Mouse (Mus musculus) hindbrain, embryonic 10.5 days (tissue): ENCODE measurements around the gene Setd7. TPM values are rescaled to one million over a fixed set of nuclear protein-coding genes. Genes with fewer than 3 reads are reported as not detected.

Source experiments
- DNase-seq: peaks from one replicate; pipeline ENCODE4 v3.0.0-alpha.2; 2017; ENCODE audit warnings: low spot score
- H3K27ac ChIP-seq: fragments of 300-500 bp; sonication (generic); 2 replicates; pipeline ENCODE4 v1.5.1; 2016; ENCODE audit warnings: mild to moderate bottlenecking, moderate library complexity
- H3K27me3 ChIP-seq: fragments of 300-500 bp; sonication (generic); 2 replicates; pipeline ENCODE4 v1.6.1; 2016; ENCODE audit warnings: mild to moderate bottlenecking; ENCODE audit not compliant: poor library complexity, insufficient read depth, severe bottlenecking
- H3K36me3 ChIP-seq: fragments of 300-500 bp; sonication (generic); 2 replicates; pipeline ENCODE4 v1.6.1; 2016; ENCODE audit warnings: mild to moderate bottlenecking, moderate library complexity
- H3K4me1 ChIP-seq: fragments of 300-500 bp; sonication (generic); replicated peaks from 2 replicates; pipeline ENCODE4 v1.6.1; 2016; ENCODE audit warnings: mild to moderate bottlenecking
- H3K4me3 ChIP-seq: fragments of 300-500 bp; sonication (generic); 2 replicates; pipeline ENCODE4 v1.5.1; 2016; ENCODE audit warnings: mild to moderate bottlenecking, moderate library complexity
- H3K9me3 ChIP-seq: fragments of 300-500 bp; sonication (generic); 2 replicates; pipeline ENCODE4 v1.6.1; 2016; ENCODE audit warnings: mild to moderate bottlenecking, moderate library complexity
- WGBS: fragments of 180-500 bp; shearing (Covaris S2); methylation state at CpG from one replicate; pipeline ENCODE4 v1.1.7; 2016; 5-methylcytosine and 5-hydroxymethylcytosine counted together
- polyA plus RNA-seq: library from polyadenylated mRNA; unstranded; fragments of >200 nt; fragmentation: Nextera tagmentation; extraction: Ambion mirVana; gene quantifications from 2 replicates; pipeline ENCODE4 v1.2.1, GENCODE M21; 2016

Gene Setd7
- polyA plus RNA-seq, 1 experiment from 2014 or later, result 3.0 TPM

DNA sequence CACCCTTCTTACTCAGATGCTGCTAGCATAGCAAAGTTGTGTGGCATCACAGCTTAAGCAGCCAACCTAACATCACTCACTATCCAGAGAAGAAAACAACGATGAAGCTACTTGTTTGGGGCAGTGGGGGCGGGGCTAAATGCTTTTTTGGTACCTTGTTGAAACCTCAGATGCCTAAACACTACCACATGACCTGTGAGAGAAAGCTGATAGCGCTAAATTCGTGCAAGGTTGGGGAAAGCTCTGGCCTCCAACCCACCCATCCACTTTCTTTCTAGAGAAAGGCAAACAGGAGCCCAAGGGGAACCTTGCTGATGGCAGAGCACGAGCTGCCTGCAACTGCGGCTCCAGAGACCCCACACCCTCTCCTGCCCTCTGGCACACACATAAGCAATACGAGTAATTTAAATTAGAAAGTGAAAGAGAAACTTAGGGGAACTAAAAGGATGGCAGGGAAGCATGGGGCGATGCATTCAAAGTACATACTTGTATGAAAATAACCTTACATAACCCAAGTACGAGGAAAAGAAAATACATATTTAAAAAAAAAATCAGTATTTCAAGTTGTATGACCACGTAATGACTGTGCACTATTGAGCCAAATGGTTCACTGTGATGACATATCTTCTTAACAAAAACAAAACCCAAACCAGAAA, 7.7 kb downstream of the Setd7 start:
- H3K36me3 ChIP-seq, result peaks cover 23% of the 10 kb centered on the region
- H3K4me3 ChIP-seq, result no peak overlapping the region
- H3K9me3 ChIP-seq, result no peaks in the 10 kb centered on the region
- no peak overlapping the region; the same call in 1 of the 2 replicates for H3K27ac ChIP-seq
- WGBS, result 57% methylated on average over 10 of the region's 10 CpGs
- peaks cover 38% of the 10 kb centered on the region for H3K4me1 ChIP-seq
- no peak for DNase-seq
- no peaks in the 10 kb centered on the region for H3K27me3 ChIP-seq

DNA sequence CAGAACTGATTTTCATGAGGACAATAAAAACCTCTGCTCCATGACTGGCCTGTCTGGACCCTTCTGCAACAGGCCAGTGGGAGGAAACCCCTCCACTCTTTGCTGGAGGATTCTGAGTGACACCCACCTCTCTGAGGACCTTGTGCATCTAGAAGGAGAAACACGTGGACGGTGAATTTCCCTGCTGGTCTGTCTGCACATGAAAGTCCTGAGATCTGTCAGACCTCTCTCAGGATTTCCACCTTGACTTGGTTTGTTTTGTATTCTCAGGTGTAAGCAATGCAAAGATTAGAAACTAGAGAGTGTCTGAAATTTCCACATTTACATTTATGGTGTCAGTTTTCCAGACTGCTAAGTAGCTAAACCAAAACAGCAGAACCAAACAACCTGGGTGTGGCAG, 8.5 kb downstream of the Setd7 start:
- Histone ChIP-seq H3K4me1 (peaks cover 37% of the 10 kb centered on the region), H3K4me3 (no peak overlapping the region), H3K27me3 (no peaks in the 10 kb centered on the region), H3K27ac (no peak overlapping the region), H3K9me3 (no peaks in the 10 kb centered on the region), H3K36me3 (peaks cover 30% of the 10 kb centered on the region)
- DNase-seq, result no peak
- WGBS, result 74% methylated on average over 2 of the region's 2 CpGs

DNA sequence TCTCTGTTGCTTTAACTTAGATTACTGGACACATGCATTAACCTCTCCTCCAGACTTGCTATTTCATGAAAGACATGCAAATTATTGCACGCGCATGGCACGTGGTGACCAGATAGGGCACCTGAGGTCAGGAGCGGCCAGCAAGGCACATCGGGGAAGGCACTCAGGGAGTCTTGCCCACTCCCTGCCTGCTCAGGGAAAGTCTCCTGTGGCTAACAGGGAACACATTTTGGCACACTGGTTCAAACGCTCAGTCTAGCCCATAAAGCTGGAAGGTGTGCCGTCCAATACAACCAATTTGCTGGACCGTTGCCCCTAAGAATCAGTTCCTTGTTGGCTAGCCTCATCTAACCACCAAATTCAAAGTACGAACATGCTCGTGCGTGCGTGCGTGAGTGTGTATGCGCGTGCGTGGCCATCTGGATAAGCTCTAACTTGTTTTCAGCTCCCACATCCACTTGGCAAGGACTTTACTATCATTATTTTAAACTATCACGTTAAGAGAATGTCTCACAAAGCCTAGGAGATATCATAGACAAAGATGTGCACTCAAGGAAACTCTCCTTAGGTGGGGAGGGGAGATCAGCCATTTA, 11.6 kb downstream of the Setd7 start:
- Histone ChIP-seq H3K4me3 (no peak overlapping the region), H3K4me1 (peaks cover 17% of the 10 kb centered on the region), H3K9me3 (no peaks in the 10 kb centered on the region), H3K27ac (no peak overlapping the region), H3K36me3 (peaks cover 45% of the 10 kb centered on the region), H3K27me3 (no peaks in the 10 kb centered on the region)
- 92% methylated on average over 17 of the region's 17 CpGs for WGBS
- no peak for DNase-seq

DNA sequence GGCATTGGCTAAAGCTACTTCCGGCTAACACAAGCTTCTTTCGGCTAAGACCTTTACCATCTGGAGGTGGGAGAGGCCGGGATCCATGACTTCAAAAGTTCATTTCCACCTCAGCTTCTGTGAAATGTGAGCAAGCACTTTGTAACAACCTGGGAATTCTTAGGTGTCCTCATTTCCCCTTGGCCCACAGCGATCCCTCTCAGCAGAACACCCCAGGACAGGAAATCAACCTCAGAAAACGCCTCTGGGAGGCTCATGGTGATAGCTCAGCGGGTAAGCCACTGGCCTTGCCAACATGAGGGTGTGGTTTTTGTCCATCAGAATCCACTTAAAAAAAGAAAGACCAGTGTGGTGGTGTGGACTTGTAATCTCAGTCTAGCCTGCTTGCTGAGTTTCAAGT, 13.1 kb downstream of the Setd7 start:
- Histone ChIP-seq H3K27me3 (no peaks in the 10 kb centered on the region), H3K4me3 (no peak overlapping the region), H3K36me3 (peaks cover 53% of the 10 kb centered on the region), H3K4me1 (peaks cover 2% of the 10 kb centered on the region), H3K27ac (no peak overlapping the region), H3K9me3 (no peaks in the 10 kb centered on the region)
- WGBS, result 87% methylated on average over 6 of the region's 6 CpGs
- DNase-seq, result no peak

DNA sequence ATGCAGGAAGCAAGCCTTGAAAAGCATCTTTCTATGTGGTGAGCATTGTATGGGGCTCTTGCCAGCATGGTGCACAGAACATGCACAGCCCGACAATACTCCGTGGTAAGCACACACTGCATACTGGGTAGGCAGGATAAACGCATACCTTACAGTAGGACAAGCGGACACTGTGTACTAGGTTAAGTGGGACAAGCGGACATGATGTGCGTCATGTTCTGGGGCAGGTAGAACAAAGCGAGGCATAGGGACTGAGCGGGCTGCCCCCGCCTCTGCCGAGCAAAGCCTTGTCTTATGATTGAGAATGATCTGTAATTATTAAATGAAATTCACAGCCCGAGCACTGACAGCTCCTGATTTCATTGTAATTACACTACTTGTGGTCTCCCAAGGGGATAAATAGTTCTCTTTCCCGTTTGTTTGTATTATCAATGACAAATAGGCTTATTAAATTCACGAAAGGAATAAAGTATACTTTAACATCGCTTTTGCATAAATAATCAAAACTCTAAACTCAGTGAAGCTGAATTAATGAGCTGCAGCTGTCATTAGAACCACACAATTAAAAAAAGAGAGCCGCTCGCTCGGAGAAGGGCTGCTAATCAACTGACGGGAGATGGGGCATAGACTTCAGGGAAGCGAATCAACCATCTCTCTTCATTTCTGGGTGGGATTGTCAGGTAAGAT, 16.1 kb downstream of the Setd7 start:
- no peaks in the 10 kb centered on the region for H3K9me3 ChIP-seq
- peaks cover 72% of the 10 kb centered on the region for H3K36me3 ChIP-seq
- H3K4me3 ChIP-seq, result no peak overlapping the region
- no peak overlapping the region for H3K27ac ChIP-seq
- WGBS, result 89% methylated on average over 19 of the region's 19 CpGs
- DNase-seq, result no peak
- no peaks in the 10 kb centered on the region for H3K27me3 ChIP-seq
- H3K4me1 ChIP-seq, result no peaks in the 10 kb centered on the region

DNA sequence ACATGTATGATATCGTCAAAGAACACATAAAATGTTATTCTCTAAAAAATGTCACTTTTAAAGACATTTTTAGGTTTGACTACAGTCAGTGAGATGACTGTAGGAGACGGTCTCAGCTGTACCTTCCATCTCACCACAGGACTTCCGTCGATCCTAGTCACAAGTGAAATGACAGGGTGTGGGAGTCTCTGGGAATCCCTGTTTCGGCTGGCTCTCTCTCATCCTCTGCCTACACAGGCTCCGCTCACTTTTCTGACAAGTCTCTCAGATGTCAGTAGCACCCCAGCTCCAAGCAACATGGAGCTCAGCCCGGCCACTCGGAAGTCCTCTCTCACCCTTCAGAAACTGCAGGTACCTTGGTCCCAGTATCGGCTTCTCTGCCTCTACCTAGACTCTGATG, 20.0 kb downstream of the Setd7 start:
- DNase-seq, result no peak
- H3K4me3 ChIP-seq, result no peak overlapping the region
- no peaks in the 10 kb centered on the region for H3K9me3 ChIP-seq
- 93% methylated on average over 9 of the region's 9 CpGs for WGBS
- no peaks in the 10 kb centered on the region for H3K4me1 ChIP-seq
- H3K27ac ChIP-seq, result no peak overlapping the region
- peaks cover 78% of the 10 kb centered on the region for H3K36me3 ChIP-seq
- no peaks in the 10 kb centered on the region for H3K27me3 ChIP-seq

DNA sequence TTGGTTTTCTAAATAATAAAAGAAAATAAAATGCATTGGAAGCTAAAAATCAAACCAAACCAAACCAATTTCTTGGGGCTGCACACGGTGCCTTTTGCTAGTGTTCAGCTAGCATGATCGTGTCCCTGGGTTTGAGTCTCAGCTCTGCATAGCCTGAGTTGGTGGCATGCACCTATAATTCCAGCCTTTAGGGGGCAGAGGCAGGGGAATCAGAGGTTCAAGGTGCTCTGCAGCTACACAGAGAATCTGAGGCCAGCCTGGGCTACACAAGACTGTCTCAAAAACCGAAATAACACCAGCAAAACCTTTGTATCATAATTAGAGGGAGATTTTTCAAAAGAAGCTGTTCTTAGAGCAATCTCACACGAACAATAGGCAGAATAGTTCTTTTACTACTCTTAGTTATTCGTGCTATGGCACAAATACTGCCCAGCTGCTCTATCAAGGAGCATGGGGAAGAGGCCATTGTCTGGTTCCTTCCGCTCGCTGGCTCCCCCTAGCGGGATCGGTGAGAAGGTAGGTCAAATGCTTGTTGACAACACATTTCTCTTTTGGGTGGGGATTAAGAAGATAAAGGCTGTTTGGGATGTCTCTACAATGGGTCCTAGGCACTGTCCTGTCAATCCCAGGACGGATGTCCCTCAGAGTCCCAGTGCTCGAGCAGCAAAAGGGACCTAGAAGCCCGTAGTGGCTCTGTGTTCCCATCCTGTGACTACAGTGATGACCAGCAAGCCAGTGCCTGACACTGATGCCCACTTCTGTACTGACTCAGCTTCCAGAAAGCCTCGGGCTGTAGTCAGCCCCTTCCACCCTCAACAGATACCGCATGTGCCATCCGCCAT, 20.9 kb downstream of the Setd7 start:
- H3K4me3 ChIP-seq, result no peak overlapping the region
- peaks cover 81% of the 10 kb centered on the region for H3K36me3 ChIP-seq
- H3K27ac ChIP-seq, result peak overlapping the region; percentile 71
- no peaks in the 10 kb centered on the region for H3K9me3 ChIP-seq
- no peaks in the 10 kb centered on the region for H3K27me3 ChIP-seq
- peak; percentile 74 for DNase-seq
- no peaks in the 10 kb centered on the region for H3K4me1 ChIP-seq
- 57% methylated on average over 15 of the region's 15 CpGs for WGBS

DNA sequence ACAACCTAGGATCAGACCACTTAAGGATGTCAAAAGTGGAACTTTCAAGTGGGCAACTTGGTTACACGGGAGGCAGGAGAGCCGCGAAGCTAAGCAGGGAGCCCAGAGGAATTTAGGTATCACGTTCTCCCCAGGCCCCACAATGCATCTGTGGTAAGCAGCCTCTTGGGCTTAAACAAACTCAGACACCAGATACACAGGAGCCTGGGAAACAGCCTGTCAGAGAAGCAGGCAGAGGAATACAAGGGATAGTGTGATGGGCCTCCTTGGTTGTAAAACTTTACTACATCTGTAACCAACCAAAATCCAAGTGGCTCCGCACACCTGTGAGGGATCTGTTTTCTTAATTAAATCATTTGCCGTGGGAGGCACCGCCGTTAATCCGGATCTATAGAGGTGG, 26.7 kb downstream of the Setd7 start:
- no peaks in the 10 kb centered on the region for H3K27me3 ChIP-seq
- H3K36me3 ChIP-seq, result peaks cover 95% of the 10 kb centered on the region
- no peak overlapping the region for H3K27ac ChIP-seq
- DNase-seq, result no peak
- 90% methylated on average over 9 of the region's 9 CpGs for WGBS
- H3K9me3 ChIP-seq, result no peaks in the 10 kb centered on the region
- H3K4me1 ChIP-seq, result 0 out of 2 replicates have a peak, but pooled peaks cover 3% of the 10 kb centered on the region
- no peak overlapping the region for H3K4me3 ChIP-seq

DNA sequence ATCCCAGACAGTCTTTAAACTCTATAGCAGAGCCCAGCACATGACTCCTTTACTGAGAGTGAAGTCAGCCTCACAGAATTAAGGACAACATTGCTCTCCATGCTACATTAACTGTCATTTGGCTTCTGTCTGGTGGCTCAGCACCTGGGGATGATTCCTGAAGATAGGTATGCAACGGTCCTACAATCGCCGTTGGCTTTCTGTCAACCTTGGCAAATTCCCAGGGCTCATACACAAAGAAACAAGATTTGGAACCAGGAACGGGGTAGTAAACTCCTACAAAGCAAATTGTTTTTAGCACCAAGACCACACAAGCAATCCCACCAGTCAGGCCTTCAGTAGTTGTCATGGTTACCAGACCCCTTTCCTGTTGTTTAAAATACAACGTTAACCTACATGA, 27.1 kb downstream of the Setd7 start:
- Histone ChIP-seq H3K4me1 (0 out of 2 replicates have a peak, but pooled peaks cover 3% of the 10 kb centered on the region), H3K27me3 (no peaks in the 10 kb centered on the region), H3K9me3 (no peaks in the 10 kb centered on the region), H3K4me3 (no peak overlapping the region), H3K27ac (no peak overlapping the region), H3K36me3 (peaks cover 95% of the 10 kb centered on the region)
- WGBS, result 96% methylated on average over 5 of the region's 5 CpGs
- no peak for DNase-seq

DNA sequence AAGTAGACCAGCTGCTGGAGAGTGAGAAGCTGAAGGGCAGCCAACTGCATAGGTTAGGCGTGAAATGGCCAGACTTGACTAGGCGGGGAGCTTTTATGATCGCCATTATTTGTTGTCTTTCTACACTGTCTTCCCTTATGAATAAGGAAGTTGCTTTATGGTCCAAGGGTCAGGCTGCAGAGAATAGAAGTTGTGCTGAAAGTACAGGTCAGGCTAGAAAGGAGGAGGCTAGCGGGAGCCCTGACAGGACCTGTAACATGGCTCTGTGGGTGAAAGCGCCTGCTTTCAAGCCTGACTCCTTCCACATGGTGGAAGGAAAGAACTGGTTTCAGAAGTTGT, 28.4 kb downstream of the Setd7 start:
- Histone ChIP-seq H3K9me3 (no peaks in the 10 kb centered on the region), H3K27ac (no peak overlapping the region), H3K4me1 (0 out of 2 replicates have a peak, but pooled peaks cover 3% of the 10 kb centered on the region), H3K4me3 (no peak overlapping the region), H3K36me3 (peaks cover 96% of the 10 kb centered on the region), H3K27me3 (no peaks in the 10 kb centered on the region)
- no peak for DNase-seq
- 87% methylated on average over 5 of the region's 5 CpGs for WGBS

DNA sequence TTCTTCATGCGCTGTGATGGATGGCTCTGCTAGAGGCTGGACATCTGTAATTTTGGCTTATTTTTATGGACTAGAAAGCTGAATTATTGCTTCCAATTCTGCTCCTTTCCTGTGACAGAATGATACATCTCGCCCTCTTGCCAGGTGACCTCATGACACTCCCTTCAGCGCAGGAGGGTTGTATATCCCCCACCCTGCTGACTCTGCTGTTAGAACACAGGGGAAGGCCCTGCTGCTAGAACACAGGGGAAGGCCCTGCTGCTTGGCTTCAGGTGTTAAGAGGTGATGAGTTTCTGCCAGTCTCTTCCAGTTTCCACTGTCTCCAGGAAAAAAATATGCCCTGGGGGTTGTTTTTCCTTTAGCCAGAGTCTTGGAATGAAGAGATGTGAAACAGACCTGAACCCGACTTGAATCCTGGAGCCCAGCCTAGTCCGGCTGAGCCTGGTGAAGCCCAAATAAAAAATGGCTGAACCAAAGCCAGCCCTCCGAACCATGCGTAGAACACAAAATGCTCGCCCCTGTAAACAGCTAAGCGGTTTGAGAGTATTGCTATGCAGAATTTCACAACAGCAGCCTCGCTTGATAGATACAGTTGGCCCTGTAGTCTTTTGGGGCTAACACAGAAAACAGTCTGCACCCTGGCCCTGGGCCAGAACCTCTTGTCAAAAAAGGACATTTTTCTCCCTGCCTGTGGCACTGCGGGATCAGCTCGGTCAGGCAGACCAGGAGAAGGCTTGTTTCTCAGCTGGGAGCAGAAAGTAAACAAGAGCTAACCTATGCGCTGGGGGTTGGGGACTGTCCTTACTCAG, 29.0 kb downstream of the Setd7 start:
- DNase-seq, result no peak
- 88% methylated on average over 13 of the region's 13 CpGs for WGBS
- peaks cover 97% of the 10 kb centered on the region for H3K36me3 ChIP-seq
- H3K9me3 ChIP-seq, result no peaks in the 10 kb centered on the region
- no peaks in the 10 kb centered on the region for H3K27me3 ChIP-seq
- no peak overlapping the region for H3K27ac ChIP-seq
- H3K4me1 ChIP-seq, result 0 out of 2 replicates have a peak, but pooled peaks cover 3% of the 10 kb centered on the region
- H3K4me3 ChIP-seq, result no peak overlapping the region

DNA sequence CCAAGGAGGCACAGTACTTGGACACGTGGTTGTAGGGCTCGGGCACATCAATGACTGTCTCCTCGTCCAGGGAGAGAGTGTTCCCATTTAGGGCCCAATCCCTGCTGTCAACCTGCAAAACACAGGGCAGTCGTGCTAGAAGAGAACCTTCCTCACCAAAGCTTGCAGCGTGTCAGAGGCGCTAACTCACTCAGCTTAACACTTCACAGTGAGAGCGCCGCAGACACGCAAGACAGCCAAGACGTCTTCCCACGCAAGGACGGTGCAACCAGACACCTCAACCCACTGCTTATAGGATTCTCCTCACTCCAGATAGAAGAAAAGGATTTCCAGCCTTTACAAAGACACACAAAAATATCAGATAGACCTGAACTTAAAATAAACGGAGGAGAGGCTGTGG, 33.8 kb downstream of the Setd7 start:
- Histone ChIP-seq H3K4me3 (no peak overlapping the region), H3K27ac (no peak overlapping the region), H3K36me3 (peaks cover 99% of the 10 kb centered on the region), H3K9me3 (no peaks in the 10 kb centered on the region), H3K27me3 (no peaks in the 10 kb centered on the region), H3K4me1 (no peaks in the 10 kb centered on the region)
- 95% methylated on average over 13 of the region's 13 CpGs for WGBS
- no peak for DNase-seq
